Mouse (Mus musculus): ENCODE data around the gene Gab2.
"Not testable (repeated sequence)": the region's sequence is repeated elsewhere in the genome, so short reads cannot be mapped to it uniquely, and the experiment has no call there.

The Gab2 gene

GRCm38 (mm10) chr7:97151082-97151813 is 69.9 kb downstream of the Gab2 start:
- DNase-seq, result no peak

GRCm38 (mm10) chr7:97154756-97155487 is 73.5 kb downstream of the Gab2 start:
- DNase-seq, result peak; percentile 54

DNA sequence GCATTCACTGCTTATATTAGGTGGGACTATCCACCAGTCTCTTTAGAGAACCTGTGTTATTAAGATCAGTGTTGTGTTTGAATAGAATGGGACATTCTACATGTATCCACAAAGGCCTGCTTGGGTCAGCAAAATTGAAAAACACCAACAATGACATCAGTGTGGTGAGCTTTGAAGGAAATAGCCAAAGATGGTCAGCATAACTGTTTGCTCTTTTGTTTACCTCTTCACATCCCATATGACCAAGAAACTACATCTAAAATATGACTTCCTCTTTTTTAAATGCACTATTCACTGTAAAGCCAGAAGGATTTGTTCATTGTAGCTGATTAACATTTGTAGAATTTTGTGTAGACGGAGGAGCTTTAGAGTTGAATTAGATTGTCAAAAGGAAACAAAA is 82.9 kb downstream of the Gab2 start:
- no peak for DNase-seq

- DNase-seq, result no peak
Measured at GRCm38 (mm10) chr7:97171089-97171488, 89.7 kb downstream of the Gab2 start.

DNA sequence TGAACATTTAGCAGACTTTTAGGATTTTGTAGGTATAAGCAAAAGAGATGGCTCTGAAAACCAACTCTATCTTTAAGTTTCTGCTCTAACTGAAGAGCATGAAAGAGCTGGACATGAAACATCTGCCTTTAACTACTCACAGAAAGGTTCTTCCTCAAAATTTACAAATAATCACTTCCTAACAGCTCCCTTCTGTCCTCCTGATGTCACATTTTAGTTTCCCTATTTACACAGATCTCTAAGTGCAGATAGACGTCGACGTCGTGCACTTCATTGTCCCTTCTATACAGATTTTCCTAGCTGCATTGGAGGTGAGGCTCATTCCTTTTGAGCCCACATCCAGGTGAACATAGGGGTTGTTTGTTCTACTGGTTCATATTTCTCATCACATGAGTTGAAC is 90.3 kb downstream of the Gab2 start:
- DNase-seq, result no peak

GRCm38 (mm10) chr7:97172126-97172525 is 90.7 kb downstream of the Gab2 start:
- peak; percentile 33 for DNase-seq

DNA sequence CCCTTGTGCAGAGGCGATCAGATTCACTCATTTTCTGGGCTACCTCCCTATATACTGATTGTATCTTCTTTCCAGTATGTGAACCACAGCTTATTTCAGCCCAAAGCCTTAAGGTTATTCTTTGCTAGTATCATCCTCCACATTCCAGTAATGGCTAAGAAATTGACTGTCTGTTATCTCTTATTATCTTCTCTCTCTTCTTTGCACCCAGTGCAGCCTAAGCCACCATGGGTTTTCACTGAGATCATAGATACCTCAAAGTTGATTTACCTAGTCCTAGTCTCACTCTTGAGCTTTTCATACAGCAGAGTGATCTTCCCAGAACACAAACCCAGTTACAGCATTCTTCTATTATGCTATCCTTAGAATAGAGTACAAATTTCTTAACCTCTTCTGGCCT is 100.5 kb downstream of the Gab2 start:
- no peak for DNase-seq

DNA sequence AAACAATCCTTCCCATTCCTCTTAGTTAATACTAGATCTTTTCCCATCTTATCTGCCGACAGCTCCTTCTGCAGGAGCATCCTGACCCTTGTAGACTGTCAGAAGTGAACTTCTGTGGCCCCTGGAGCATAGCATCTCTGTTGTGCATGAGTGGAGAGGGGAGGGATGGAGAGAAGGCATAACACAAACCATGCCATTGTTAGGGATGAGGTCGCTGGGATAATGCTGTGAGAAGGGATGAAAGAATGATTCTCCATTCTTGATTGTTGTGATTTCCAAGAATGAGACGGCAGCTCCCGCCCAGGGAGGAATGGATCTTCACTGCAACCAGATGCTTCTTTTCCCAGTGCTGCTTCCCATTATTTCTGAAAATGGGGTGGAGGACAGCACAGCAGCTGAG is 102.0 kb downstream of the Gab2 start:
- DNase-seq, result no peak

DNA sequence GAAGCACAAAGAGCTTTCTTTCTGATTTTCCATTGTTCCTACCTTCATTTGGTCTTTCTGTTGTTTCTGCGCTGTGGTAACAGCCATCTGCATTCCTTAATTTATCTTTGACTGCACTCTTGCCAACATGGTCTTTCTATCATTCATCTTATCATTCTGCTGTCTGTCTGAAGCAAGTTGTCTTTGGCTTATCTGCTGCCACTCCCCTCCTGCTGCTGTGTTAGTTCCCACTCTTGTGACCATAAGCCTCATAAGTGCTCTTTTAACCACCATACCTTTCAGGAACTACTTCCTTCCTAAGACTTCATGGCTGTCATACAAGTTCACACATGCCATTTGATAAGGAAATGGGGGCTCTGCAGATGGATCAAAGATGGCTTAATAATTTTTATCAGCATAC is 102.6 kb downstream of the Gab2 start:
- no peak for DNase-seq

- DNase-seq, result no peak
Measured at GRCm38 (mm10) chr7:97187387-97188081, 106.1 kb downstream of the Gab2 start.

- DNase-seq, result no peak
Measured at GRCm38 (mm10) chr7:97189116-97189515, 107.7 kb downstream of the Gab2 start.

GRCm38 (mm10) chr7:97203907-97204306 is 122.5 kb downstream of the Gab2 start:
- DNase-seq, result no peak

DNA sequence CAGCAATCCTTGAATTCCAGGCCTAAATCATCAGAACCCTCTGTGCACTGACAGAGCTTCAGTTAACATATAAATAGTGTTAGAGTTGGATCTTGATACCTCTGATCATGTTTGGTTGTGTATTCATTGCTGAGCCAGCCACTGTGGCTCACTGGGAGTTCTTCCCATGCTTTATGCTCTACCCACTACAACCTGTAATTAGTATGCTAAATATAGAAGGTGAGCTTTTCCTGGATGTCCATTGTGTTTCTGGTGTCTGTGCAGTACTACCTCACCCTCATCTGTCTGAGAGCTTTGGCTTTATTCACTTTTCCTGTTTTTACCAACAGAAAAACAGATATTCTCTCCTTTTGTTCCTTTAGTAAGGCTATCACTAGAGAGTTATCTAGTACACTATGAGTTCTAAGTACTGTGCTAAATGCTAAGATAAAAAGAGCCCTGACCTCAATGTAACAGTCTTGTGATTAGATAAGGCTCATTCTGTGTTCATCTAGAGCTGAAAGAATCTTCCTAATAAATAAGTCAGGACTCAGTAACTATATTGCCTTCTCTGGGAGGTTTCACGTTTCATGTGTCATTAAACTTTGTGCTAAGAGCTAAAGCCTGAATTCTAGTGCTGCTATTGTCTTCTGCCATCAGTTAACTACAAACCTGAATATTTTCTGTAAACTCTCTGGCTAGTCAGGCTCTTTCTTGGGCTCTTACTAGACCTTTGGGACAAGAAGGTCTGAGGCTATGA is 127.6 kb downstream of the Gab2 start:
- DNase-seq, result no peak

DNA sequence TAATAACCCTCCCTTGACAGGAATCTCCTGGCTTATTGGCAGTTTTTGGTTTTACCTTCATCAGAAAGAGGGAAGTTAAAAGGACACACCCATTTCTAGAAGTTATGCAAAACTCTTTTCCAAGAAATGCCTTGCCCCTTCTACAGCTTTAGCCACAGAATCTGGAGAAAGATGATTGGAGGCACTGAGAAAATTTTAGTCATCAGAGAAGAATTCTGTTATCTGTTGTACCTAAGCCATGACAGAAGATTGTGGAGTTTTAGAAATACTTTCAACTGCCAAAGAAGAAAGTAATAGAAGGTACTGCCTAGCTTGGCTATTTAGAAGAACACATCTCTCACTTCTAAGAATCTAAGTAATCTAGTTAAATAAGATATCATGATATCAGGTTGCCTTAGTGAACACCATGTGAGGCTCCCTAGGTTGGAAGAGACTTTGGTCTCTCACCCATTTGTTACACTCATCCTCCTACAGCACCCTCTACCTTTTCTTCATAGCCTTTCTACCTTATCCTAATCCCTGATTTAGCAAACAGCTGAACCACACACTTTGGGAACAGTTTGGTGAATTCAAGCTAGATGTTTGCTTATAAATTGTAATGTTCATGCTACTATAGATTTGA is 128.8 kb downstream of the Gab2 start:
- no peak for DNase-seq

DNA sequence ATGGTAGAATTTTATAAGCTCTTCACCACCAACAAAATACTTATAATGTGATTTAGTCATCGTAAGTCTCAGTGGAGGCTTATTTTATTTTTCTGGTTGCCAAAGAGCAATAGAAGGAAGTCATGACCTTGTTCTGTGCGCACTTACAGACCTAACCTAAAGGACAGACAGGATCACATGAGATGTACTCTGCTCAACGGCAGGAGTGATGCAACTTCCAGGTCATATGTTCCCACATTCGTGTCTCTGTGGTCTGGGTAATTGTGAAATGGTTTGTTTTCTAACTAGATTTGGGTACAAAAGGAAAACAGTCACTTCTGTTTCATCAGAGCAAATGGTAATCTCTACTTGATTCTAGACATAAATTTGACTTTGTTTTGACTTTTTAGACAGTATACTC is 129.7 kb downstream of the Gab2 start:
- no peak for DNase-seq

DNA sequence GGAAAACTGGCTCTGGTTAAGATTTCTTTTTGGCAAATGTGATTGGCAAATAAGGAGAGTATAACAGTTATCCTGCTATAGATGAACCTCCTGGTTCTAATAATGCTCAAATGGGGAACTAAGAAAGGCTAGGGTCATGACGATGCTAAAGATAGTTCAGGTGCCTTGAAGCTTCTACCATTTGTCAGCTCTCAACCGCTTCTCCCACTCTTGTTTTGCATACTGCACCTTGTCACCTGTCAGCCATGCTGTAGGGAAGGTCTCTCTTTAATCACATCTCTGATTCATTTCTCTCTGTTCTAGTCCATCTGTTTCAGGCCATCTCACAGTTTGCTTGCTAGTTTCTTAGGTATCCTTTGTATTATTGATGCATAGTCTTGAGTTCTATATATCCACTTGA is 142.4 kb downstream of the Gab2 start:
- DNase-seq, result no peak

GRCm38 (mm10) chr7:97245261-97245949 is 164.0 kb downstream of the Gab2 start:
- DNase-seq, result no peak

DNA sequence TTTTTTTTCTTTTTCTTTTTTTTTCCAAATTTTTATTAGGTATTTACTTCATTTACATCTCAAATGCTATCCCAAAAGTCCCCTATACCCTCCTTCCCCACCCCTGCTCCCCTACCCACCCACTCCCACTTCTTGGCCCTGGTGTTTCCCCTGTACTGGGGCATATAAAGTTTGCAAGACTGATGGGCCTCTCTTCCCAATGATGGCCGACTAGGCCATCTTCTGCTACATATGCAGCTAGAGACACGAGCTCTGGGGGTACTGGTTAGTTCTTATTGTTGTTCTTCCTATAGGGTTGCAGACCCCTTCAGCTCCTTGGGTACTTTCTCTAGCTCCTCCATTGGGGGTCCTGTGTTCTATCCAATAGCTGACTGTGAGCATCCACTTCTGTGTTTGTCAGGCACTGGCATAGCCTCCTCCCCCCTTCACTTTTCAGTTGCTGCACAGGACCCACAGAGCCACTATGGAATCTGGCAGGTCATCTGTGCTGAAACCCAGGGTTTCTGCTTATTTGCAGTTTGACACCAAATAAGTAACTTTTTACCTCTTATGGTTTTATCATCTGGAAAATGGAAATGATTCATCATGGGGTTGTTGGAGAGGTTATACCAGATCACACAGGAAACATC is 164.7 kb downstream of the Gab2 start:
- DNase-seq, result not testable (repeated sequence)

DNA sequence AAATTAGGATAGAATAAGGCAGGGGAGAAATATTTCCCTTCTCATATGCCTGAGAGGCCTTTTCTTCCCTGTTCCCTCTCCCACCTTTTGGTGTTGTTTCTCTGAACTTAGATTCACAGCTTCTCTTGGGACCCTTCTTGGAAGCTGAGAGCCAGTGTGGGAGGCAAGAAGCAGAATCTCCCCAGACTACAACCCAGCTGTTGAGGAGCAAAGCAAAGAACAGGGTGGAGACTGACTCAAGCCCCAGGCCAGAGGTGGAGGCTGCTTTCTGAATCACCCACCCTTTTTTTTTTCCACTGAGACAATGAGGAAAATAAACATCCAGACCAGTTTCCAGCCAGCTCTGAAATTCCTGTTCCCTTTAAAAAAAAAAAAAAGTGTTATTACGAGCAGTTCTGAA is 166.3 kb downstream of the Gab2 start:
- DNase-seq, result no peak

DNA sequence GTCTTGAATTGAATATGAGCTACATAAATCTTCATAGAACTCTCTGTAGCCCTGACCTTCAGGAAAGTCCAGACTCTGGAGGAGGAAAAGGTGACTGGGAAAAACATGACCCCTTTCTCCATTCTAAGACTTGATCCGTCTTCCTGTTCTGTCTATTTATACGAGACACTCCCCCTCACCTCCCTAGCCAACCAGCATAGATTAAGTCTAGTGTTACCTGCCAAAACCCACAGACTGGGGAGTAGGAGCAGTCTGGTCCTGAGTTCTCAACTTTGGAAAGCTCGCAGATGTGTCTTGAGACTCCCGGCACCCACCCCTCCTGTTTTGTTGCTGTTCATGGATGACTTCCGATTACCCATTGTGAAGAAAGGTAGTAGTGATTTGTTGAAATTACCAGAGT is 166.8 kb downstream of the Gab2 start:
- peak; percentile 12 for DNase-seq

- DNase-seq, result no peak
Measured at GRCm38 (mm10) chr7:97251638-97252037, 170.3 kb downstream of the Gab2 start.

GRCm38 (mm10) chr7:97262541-97262940 is 181.2 kb downstream of the Gab2 start:
- DNase-seq, result peak; percentile 46
